Mouse (Mus musculus) lung, adult 2 months (tissue): ENCODE measurements around the gene Zfand6. TPM values are rescaled to one million over a fixed set of nuclear protein-coding genes. Genes with fewer than 3 reads are reported as not detected.
A peak's percentile ranks its signal among the peaks of the same experiment; 100 is the strongest.

Experiments
- DNase-seq: peaks from one replicate; pipeline ENCODE4 v3.0.0; 2022
- H3K4me1 ChIP-seq: fragments of 200-500 bp; 2 replicates; pipeline ENCODE4 v1.6.1; 2011; ENCODE audit warnings: low read length; ENCODE audit not compliant: control insufficient read depth, insufficient read depth
- H3K4me3 ChIP-seq: fragments of 200-500 bp; replicated peaks from 2 replicates; pipeline ENCODE3; 2011; ENCODE audit warnings: low read depth, mild to moderate bottlenecking, control low read depth, low read length; ENCODE audit errors: extremely low read depth
- CTCF ChIP-seq: fragments of 200-500 bp; IDR thresholded peaks from 2 replicates; pipeline ENCODE4 v1.5.1; 2011; ENCODE audit warnings: mild to moderate bottlenecking, low read length, control low read depth; ENCODE audit not compliant: insufficient read depth
- POLR2A ChIP-seq: fragments of 200-500 bp; IDR thresholded peaks from 2 replicates; pipeline ENCODE4 v1.6.1; 2011; ENCODE audit warnings: low read depth, mild to moderate bottlenecking, control low read depth, low read length, borderline replicate concordance; ENCODE audit errors: extremely low read depth
- WGBS: fragments of 180-500 bp; shearing (Covaris S2); methylation state at CpG from one replicate; pipeline ENCODE4 v1.1.7; 2018; 5-methylcytosine and 5-hydroxymethylcytosine counted together
- polyA plus RNA-seq: library from polyadenylated mRNA; depleted of rRNA; stranded (reverse); fragments of >200 nt; gene quantifications from 2 replicates; pipeline ENCODE4 v1.2.3, GENCODE M21; 2012

The Zfand6 gene
- polyA plus RNA-seq, 1 experiment: 45.7 TPM

DNA sequence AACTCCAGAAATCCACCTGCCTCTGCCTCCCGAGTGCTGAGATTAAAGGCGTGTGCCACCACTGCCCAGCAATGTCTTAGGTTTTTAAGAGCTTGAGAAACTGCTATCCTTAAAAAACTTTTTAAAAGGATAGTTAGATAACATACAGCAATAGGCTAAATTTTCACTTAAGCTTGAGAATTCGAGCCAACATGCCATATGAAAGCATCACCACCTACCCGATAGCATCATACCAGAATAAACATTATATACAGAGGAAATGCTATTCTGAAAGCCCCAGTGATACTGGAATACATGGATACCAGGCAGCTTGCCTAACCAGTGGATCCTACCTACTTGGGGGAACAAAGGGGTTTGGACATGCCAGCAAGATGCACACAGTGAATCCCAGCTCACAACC is 66.0 kb downstream of the Zfand6 start:
- no peak for DNase-seq
- TF ChIP-seq CTCF: no peak
- no peak for TF ChIP-seq POLR2A
- H3K4me3 ChIP-seq: no peak overlapping the region
- 96% methylated on average over 4 of the region's 4 CpGs for WGBS
- H3K4me1 ChIP-seq: no peaks in the 10 kb centered on the region

DNA sequence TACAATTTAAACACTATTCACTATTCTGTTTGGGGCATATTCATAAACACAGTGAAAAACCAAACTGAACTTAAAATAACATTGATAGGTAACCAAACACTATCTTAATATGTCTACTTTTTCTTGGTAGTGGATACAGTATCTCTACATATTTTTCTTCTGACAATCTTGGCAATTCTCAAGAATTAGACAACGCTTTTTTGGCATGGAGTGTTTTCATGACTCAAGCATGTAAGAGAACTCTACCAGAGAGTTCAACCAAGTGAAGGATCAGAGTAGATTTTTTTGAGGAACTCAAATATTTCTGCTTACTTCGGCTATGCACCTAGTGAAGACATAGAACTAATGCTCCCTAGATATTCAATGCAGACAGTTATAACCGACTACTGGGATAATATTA is 68.8 kb downstream of the Zfand6 start:
- WGBS: 86% methylated on average over 3 of the region's 3 CpGs
- DNase-seq: no peak
- H3K4me1 ChIP-seq: no peaks in the 10 kb centered on the region
- H3K4me3 ChIP-seq: no peak overlapping the region
- TF ChIP-seq POLR2A (no peak), CTCF (no peak)

DNA sequence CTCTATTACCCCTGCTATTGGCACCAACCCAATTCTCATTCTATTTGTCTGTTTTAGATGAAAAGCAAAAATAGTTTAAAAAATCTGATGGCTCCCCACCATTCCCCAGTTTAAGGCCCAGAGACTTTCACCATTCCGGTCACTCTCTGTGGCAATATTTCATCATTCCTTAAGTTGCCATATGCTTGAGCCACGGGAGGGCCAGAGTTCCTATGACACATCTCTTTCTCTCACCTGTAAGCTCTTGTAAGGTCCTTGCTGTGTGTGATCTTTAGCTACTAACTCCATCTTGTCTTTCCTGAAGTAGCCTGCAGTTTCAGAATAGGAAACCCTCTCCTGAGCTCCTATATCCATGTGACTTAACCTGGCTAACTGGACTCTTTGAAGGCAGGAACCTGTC is 70.8 kb downstream of the Zfand6 start:
- no peak for DNase-seq
- 91% methylated on average over 2 of the region's 2 CpGs for WGBS
- Histone ChIP-seq H3K4me3 (no peak overlapping the region), H3K4me1 (no peaks in the 10 kb centered on the region)
- TF ChIP-seq POLR2A (no peak), CTCF (no peak)

- no peaks in the 10 kb centered on the region for H3K4me1 ChIP-seq
- TF ChIP-seq CTCF (no peak), POLR2A (no peak)
- no peak overlapping the region for H3K4me3 ChIP-seq
- WGBS: 76% methylated on average over 4 of the region's 4 CpGs
- no peak for DNase-seq
Measured at GRCm38 (mm10) chr7:84612445-84612844, 77.3 kb downstream of the Zfand6 start.

DNA sequence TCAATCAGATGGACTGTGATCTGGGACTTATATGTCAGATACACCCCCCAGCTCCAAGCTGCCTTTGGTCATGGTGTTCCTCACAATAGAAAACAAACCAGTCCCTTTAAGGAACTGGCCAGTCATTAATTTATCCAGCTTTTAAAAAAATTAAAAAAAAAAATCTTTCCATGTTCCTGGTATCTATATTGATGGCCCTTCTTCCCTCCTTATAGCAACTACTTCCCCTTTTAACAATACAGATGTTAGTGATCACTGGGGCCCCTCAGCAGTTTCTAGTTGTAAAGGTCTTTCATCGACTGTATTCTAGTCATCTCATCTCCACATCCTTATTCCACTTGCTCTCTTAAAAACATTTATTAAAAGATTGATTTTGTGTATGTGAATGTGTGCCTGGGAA is 78.2 kb downstream of the Zfand6 start:
- WGBS: 76% methylated on average over 1 of the region's 1 CpGs
- TF ChIP-seq POLR2A (no peak), CTCF (no peak)
- H3K4me1 ChIP-seq: no peaks in the 10 kb centered on the region
- DNase-seq: no peak
- no peak overlapping the region for H3K4me3 ChIP-seq

DNA sequence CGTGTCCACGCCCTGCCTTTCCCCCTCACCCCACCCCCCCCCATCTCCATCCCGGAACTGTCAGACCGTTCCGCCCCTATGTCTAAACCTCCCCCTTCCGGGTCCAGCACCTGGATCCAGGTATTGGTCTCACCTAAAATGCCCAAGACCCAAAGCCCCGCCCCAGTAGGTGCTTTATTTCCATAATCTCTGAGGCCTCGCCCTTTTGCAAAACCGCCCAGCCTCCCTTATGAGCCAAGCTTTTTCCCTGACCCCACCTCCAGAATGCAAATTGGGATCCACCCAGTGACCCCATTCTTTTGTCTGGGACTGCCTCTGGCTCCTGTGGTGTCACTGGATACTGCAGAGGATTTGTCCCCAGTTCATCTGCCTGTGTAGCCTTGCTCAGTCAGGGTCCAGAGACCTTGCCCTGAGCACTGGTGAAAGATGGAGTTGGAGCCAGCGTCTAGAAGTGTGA is 83.4 kb downstream of the Zfand6 start, which contains the start of gene Fah:
Gene Fah, minus strand, starts transcription at position 430 of the 457 bp plus-strand sequence.
- 3% methylated on average over 10 of the region's 10 CpGs for WGBS
- TF ChIP-seq CTCF (no peak), POLR2A (no peak)
- peak within 1 kb of the TSS; percentile 95 for H3K4me3 ChIP-seq
- DNase-seq: peak; percentile 62
- peaks cover 6% of the 10 kb centered on the region for H3K4me1 ChIP-seq

GRCm38 (mm10) chr7:84605704-84606292 is 84.0 kb downstream of the Zfand6 start:
- Histone ChIP-seq H3K4me3 (peak overlapping the region; percentile 95), H3K4me1 (peaks cover 6% of the 10 kb centered on the region)
- peak; percentile 85 for DNase-seq
- TF ChIP-seq POLR2A (no peak; the same call in 1 of the 2 replicates), CTCF (no peak)
- under 1% methylated on average over 32 of the region's 36 CpGs for WGBS

- no peak for TF ChIP-seq POLR2A
- no peak for TF ChIP-seq CTCF
- WGBS: 11% methylated on average over 19 of the region's 19 CpGs
- Histone ChIP-seq H3K4me1 (peaks cover 6% of the 10 kb centered on the region), H3K4me3 (peak overlapping the region; percentile 95)
- DNase-seq: no peak
Measured at GRCm38 (mm10) chr7:84605033-84605687, 84.6 kb downstream of the Zfand6 start.

DNA sequence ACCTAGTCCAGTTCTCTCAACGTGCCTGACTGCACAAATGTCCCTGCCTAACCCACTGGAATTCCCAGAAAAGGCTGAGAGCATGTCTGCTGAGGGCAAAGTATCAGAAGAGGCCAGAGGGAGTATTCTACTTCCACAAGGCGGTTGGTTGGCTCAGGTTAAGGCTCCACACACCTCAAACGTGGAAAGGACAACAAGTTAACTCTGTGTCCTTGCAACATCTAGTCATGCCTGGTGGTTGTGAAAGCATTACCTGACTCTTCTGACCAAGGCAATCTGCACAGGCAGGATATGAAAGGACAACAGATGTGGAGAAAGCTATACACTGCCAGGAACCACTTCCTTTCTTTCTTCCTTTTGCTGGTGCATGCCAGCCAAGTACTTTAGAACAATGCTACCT is 85.3 kb downstream of the Zfand6 start:
- TF ChIP-seq CTCF: no peak
- no peak for TF ChIP-seq POLR2A
- 50% methylated on average over 3 of the region's 3 CpGs for whole genome bisulfite sequencing
- peak; percentile 16 for DNase-seq
- Histone ChIP-seq H3K4me1 (peaks cover 6% of the 10 kb centered on the region), H3K4me3 (peak overlapping the region; percentile 32)

- no peak for DNase-seq
- WGBS: 78% methylated on average over 3 of the region's 3 CpGs
- H3K4me3 ChIP-seq: no peak overlapping the region
- peaks cover 6% of the 10 kb centered on the region for H3K4me1 ChIP-seq
- no peak for TF ChIP-seq POLR2A
- TF ChIP-seq CTCF: no peak
Measured at GRCm38 (mm10) chr7:84601331-84601730, 88.4 kb downstream of the Zfand6 start.
